Mouse (Mus musculus): ENCODE data around the gene 4930433I11Rik. TPM values are rescaled to one million over a fixed set of nuclear protein-coding genes. Genes with fewer than 3 reads are reported as not detected.

Gene 4930433I11Rik
- 0.11 TPM in 1 of 2 replicates, not detected in the other for polyA plus RNA-seq (2012; ENCODE audit: low replicate concordance)

DNA sequence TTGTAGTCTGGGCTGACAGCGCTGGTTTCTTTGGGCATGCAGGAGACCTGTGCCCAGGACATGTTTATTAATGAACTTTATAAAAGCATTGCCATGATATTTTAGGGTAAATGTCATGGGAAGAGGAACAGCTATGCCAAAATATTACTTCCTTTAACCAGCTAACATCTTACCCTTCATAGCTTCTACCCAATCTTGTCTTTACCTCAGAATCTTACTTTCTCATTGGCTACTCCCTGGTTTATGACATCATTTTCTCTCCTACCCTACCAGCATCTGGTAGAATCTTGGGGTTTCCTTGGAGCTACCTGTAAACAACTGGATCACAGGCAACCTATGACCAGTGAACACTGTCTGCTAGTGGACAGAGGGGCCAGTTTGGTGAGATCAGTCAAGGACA is at the start of gene 4930433I11Rik:
4930433I11Rik (plus strand) TSS at position 301 of the 400 bp plus-strand sequence.

DNA sequence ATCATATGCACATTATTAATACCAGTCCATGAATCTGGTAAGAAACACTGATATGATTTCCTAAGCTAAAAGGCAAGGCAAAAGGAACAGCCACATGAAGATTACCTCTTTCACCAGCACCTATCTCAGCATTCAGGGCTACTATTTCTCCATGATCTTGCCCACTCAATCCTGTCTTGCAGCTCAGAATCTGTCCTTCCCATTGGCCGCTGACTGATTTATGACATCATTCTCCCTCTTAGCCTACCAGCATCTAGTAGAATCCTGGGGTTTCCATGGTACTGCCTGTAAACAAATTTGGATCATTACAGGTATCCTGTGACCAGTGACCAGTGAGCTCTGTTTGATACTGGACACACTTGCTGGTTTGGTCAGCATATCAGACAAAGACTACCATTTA is 45.1 kb downstream of the 4930433I11Rik start, which contains the start of gene Gm4884:
Gm4884 (plus strand) TSS at position 301 of the 400 bp plus-strand sequence.

Other genes starting within 250 kb of the 4930433I11Rik start
- gene Vstm2b, start 89.2 kb upstream of the 4930433I11Rik start, polyA plus RNA-seq (2012; ENCODE audit: low replicate concordance) = not detected in 2 replicates
- gene Gm4884, start 45.2 kb downstream of the 4930433I11Rik start, polyA plus RNA-seq (2012; ENCODE audit: low replicate concordance) = 0.06 TPM in 1 of 2 replicates, not detected in the other
- 0.08 TPM in 1 of 2 replicates, not detected in the other for gene Gm5592, start 166.3 kb downstream of the 4930433I11Rik start, polyA plus RNA-seq (2012; ENCODE audit: low replicate concordance)

Measured in leukemia stem cell, adult 10-12 weeks (primary cell).